Comparison of ENCODE assay signal across 8 mouse cellular contexts in the genomic region with DNA sequence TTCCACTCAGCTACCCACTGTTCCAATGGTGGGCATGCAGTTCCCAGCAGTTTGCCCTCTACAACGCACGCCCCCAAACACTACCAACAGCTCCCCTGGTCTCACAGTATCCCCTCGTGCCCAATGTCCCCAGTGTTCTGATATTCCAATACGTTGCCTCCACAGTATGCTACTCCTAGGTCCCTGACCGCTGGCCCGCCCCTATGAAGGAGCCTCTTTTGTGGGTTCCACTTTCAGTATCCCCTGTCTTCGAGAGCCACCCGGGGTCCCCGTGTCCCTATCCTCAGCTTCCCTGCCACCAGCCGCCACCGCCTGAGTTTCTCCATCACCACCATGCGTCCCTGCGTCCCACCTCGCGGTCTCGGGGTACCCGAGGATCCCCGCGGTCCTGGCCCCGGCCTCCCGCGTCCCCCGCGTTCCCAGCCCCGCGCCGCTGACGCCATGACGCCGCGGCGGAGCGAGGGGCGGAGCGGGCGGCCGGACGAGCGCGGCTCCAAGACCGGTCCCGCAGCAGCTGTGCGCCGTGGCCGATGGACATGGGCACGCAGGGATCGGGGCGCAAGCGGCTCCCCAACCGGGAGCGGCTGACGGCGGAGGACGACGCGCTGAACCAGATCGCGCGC. TPM values are rescaled to one million over a fixed set of nuclear protein-coding genes. Genes with fewer than 3 reads are reported as not detected.
DNase-seq lines count a peak whose midpoint lies in the region; ATAC-seq and TF ChIP-seq lines count a peak whose summit lies in the region.

TSS of gene Lrrfip1 (plus strand) at position 470 of the 623 bp plus-strand sequence.

- 2% methylated on average over 59 of the region's 59 CpGs for WGBS in embryonic facial prominence, embryonic 13.5 days
- 2% methylated on average over 59 of the region's 59 CpGs for WGBS in kidney, embryonic 15.5 days
- 2% methylated on average over 59 of the region's 59 CpGs for WGBS in liver, embryonic 13.5 days (ENCODE audit: insufficient replicate concordance)
- 1% methylated on average over 58 of the region's 59 CpGs for WGBS in neural tube, embryonic 11.5 days

- no peaks in the 10 kb centered on the region for H3K79me2 ChIP-seq in CH12.LX (replicated peaks; ENCODE audit: control insufficient read depth, extremely low read depth, insufficient read depth, poor library complexity, severe bottlenecking)

- peaks cover 15% of the 10 kb centered on the region for H3K9me3 ChIP-seq in CH12.LX (replicated peaks; ENCODE audit: low read length)
- H3K9me3 ChIP-seq in embryonic facial prominence, embryonic 13.5 days, result peaks cover 3% of the 10 kb centered on the region; the same call in 1 of the 2 replicates
- peaks cover 3% of the 10 kb centered on the region; the same call in 1 of the 2 replicates for H3K9me3 ChIP-seq in kidney, embryonic 15.5 days (replicated peaks)
- 0 out of 2 replicates have a peak, but pooled peaks cover 5% of the 10 kb centered on the region for H3K9me3 ChIP-seq in liver, embryonic 13.5 days (replicated peaks)
- no peaks in the 10 kb centered on the region for H3K9me3 ChIP-seq in neural tube, embryonic 11.5 days (ENCODE audit: control insufficient read depth, low read length)

- no peak for TF ChIP-seq CTCF in CH12.LX (conservative IDR thresholded peaks at IDR 0.05 in 1 of 2, IDR thresholded peaks at IDR 0.05 in 1 of 2; ENCODE audit: low read depth in 2 of 2, low read length in 2 of 2)

- no peak for DNase-seq in CH12.LX (ENCODE audit: extremely low read depth)
- DNase-seq in adrenal gland, adult 8-10 months, result no peak
- DNase-seq in heart, adult 18-20 months, result peak; percentile 73 to 76
- DNase-seq in liver, embryonic 13.5 days, result no peak
- DNase-seq in neural tube, embryonic 11.5 days (ENCODE audit: low spot score), result peak; percentile 76
- DNase-seq in thymus, postnatal 25 days, result no peak

- no peak within 1 kb of the TSS for H3K27ac ChIP-seq in CH12.LX (ENCODE audit: insufficient read depth, low read depth)
- no peak within 1 kb of the TSS for H3K27ac ChIP-seq in embryonic facial prominence, embryonic 13.5 days
- H3K27ac ChIP-seq in kidney, embryonic 15.5 days, result no peak within 1 kb of the TSS
- no peak within 1 kb of the TSS for H3K27ac ChIP-seq in liver, embryonic 13.5 days
- no peak within 1 kb of the TSS for H3K27ac ChIP-seq in neural tube, embryonic 11.5 days (ENCODE audit: low read depth, low read length)

- no peak for TF ChIP-seq EP300 in CH12.LX (IDR thresholded peaks at IDR 0.05; ENCODE audit: low read length)

- peaks cover 52% of the 10 kb centered on the region for H3K27me3 ChIP-seq in CH12.LX (replicated peaks)
- H3K27me3 ChIP-seq in embryonic facial prominence, embryonic 13.5 days, result no peaks in the 10 kb centered on the region
- H3K27me3 ChIP-seq in kidney, embryonic 15.5 days, result no peaks in the 10 kb centered on the region
- H3K27me3 ChIP-seq in liver, embryonic 13.5 days, result peaks cover 36% of the 10 kb centered on the region
- H3K27me3 ChIP-seq in neural tube, embryonic 11.5 days (ENCODE audit: control insufficient read depth, insufficient read depth, low read length), result no peaks in the 10 kb centered on the region

- no peak for TF ChIP-seq RAD21 in CH12.LX (IDR thresholded peaks at IDR 0.05; ENCODE audit: low read depth, low read length)

- no peak for TF ChIP-seq POLR2A in CH12.LX (IDR thresholded peaks at IDR 0.05; ENCODE audit: low read depth, low read length)

- H3K36me3 ChIP-seq in CH12.LX (replicated peaks in 1 of 2; ENCODE audit: control insufficient read depth in 1 of 2, insufficient read depth in 1 of 2, low read length in 1 of 2), result no peaks in the 10 kb centered on the region
- H3K36me3 ChIP-seq in embryonic facial prominence, embryonic 13.5 days, result no peaks in the 10 kb centered on the region
- no peaks in the 10 kb centered on the region for H3K36me3 ChIP-seq in kidney, embryonic 15.5 days
- H3K36me3 ChIP-seq in liver, embryonic 13.5 days, result no peaks in the 10 kb centered on the region
- no peaks in the 10 kb centered on the region for H3K36me3 ChIP-seq in neural tube, embryonic 11.5 days (ENCODE audit: control insufficient read depth, insufficient read depth, low read length)

- in situ Hi-C loops in CH12.LX (cut with MboI; ENCODE audit: low pct_ligation_motif_present, low pct_unique_long_range_greater_than_20kb, low sequenced_read_pairs), result no loop called here

- H3K9ac ChIP-seq in CH12.LX (ENCODE audit: insufficient read depth, low read depth), result no peak within 1 kb of the TSS
- H3K9ac ChIP-seq in embryonic facial prominence, embryonic 13.5 days, result peak within 1 kb of the TSS; percentile 87
- H3K9ac ChIP-seq in kidney, embryonic 15.5 days, result peak within 1 kb of the TSS; percentile 78
- H3K9ac ChIP-seq in liver, embryonic 13.5 days, result peak within 1 kb of the TSS; percentile 66
- H3K9ac ChIP-seq in neural tube, embryonic 11.5 days (ENCODE audit: low read length), result peak within 1 kb of the TSS; percentile 70

- dilution Hi-C loops in CH12.LX (cut with MboI; ENCODE audit: extremely low pct_ligation_motif_present, extremely low pct_unique_long_range_greater_than_20kb, low sequenced_read_pairs), result no loop called here

- peak; percentile 63; the same call in 1 of the 2 replicates for ATAC-seq in embryonic facial prominence, embryonic 13.5 days (ENCODE audit: insufficient number of reproducible peaks, insufficient read depth, low FRiP score, low TSS enrichment, low read depth)
- ATAC-seq in kidney, embryonic 15.5 days (replicated peaks; ENCODE audit: low FRiP score), result peak; percentile 80
- ATAC-seq in liver, embryonic 13.5 days (ENCODE audit: low read depth), result peak; percentile 41; the same call in 1 of the 2 replicates
- peak; percentile 81 for ATAC-seq in neural tube, embryonic 11.5 days (ENCODE audit: insufficient read depth, low FRiP score, low TSS enrichment)

- peak within 1 kb of the TSS in 1 of 3 experiments; percentile 40 for H3K4me3 ChIP-seq in CH12.LX (replicated peaks in 1 of 3; ENCODE audit: low read depth in 2 of 3, low read length in 2 of 3, poor library complexity in 1 of 3)
- H3K4me3 ChIP-seq in embryonic facial prominence, embryonic 13.5 days, result peak within 1 kb of the TSS; percentile 81
- H3K4me3 ChIP-seq in kidney, embryonic 15.5 days (replicated peaks), result peak within 1 kb of the TSS; percentile 83
- H3K4me3 ChIP-seq in liver, embryonic 13.5 days (replicated peaks), result peak within 1 kb of the TSS; percentile 64
- H3K4me3 ChIP-seq in neural tube, embryonic 11.5 days (ENCODE audit: low read depth, low read length), result peak within 1 kb of the TSS; percentile 62

- H3K4me1 ChIP-seq in CH12.LX (ENCODE audit: control insufficient read depth in 1 of 2, insufficient read depth in 2 of 2), result no peaks in the 10 kb centered on the region
- H3K4me1 ChIP-seq in embryonic facial prominence, embryonic 13.5 days, result peaks cover 30% of the 10 kb centered on the region
- peaks cover 19% of the 10 kb centered on the region for H3K4me1 ChIP-seq in kidney, embryonic 15.5 days
- peaks cover 15% of the 10 kb centered on the region for H3K4me1 ChIP-seq in liver, embryonic 13.5 days (replicated peaks)
- H3K4me1 ChIP-seq in neural tube, embryonic 11.5 days (ENCODE audit: control insufficient read depth, insufficient read depth, low read length), result peaks cover 11% of the 10 kb centered on the region

- no peak within 1 kb of the TSS for H3K4me2 ChIP-seq in CH12.LX (ENCODE audit: insufficient read depth, low read depth, poor library complexity, severe bottlenecking)
- peak within 1 kb of the TSS; percentile 99 for H3K4me2 ChIP-seq in embryonic facial prominence, embryonic 13.5 days
- peak within 1 kb of the TSS; percentile 98 for H3K4me2 ChIP-seq in kidney, embryonic 15.5 days
- H3K4me2 ChIP-seq in liver, embryonic 13.5 days, result peak within 1 kb of the TSS; percentile 78
- peak within 1 kb of the TSS; percentile 98 for H3K4me2 ChIP-seq in neural tube, embryonic 11.5 days (ENCODE audit: low read depth)

TF ChIP-seq in CH12.LX, 34 proteins besides CTCF, POLR2A, EP300 and RAD21:
- no peak for TF ChIP-seq MEF2A (IDR thresholded peaks at IDR 0.05; ENCODE audit: borderline replicate concordance, low read depth, low read length)
- TF ChIP-seq MAX (IDR thresholded peaks at IDR 0.05; ENCODE audit: low read length), result no peak
- no peak for TF ChIP-seq TCF12 (IDR thresholded peaks at IDR 0.05; ENCODE audit: low read depth, low read length)
- no peak for TF ChIP-seq ZC3H11A (IDR thresholded peaks at IDR 0.05; ENCODE audit: low read depth, low read length)
- TF ChIP-seq MAZ (IDR thresholded peaks at IDR 0.05; ENCODE audit: low read depth, low read length), result no peak
- no peak for TF ChIP-seq MXI1 (IDR thresholded peaks at IDR 0.05; ENCODE audit: low read depth, low read length)
- no peak for TF ChIP-seq NRF1 (IDR thresholded peaks at IDR 0.05; ENCODE audit: low read depth, low read length)
- no peak for TF ChIP-seq SMC3 (IDR thresholded peaks at IDR 0.05; ENCODE audit: low read depth, low read length)
- TF ChIP-seq CHD2 (IDR thresholded peaks at IDR 0.05; ENCODE audit: low read length), result no peak
- TF ChIP-seq MAFK (IDR thresholded peaks at IDR 0.05; ENCODE audit: insufficient replicate concordance, low read length), result no peak
- no peak for TF ChIP-seq PAX5 (IDR thresholded peaks at IDR 0.05; ENCODE audit: low read length)
- TF ChIP-seq ETS1 (conservative IDR thresholded peaks at IDR 0.05; ENCODE audit: low read depth, low read length), result no peak
- TF ChIP-seq MYC (IDR thresholded peaks at IDR 0.05; ENCODE audit: low read depth, low read length), result no peak
- TF ChIP-seq POLR2AphosphoS2 (IDR thresholded peaks at IDR 0.05; ENCODE audit: low read depth, low read length), result no peak

RNA-seq across cellular contexts. Expression of gene Lrrfip1, which starts in this region (rescaled TPM):
- total RNA-seq in CH12.LX (2012; rRNA removed) (19.1 and 22.8 TPM in 2 replicates), CH12.LX (2014; rRNA removed) (16.9 and 17.2 TPM in 2 replicates)
- polyA plus RNA-seq in CH12.LX (2012; ENCODE audit: insufficient read length, low read depth), result 30.5 and 31.7 TPM in 2 replicates
- total RNA-seq in adrenal gland, adult 8-10 months (2022), result 10 to 100 TPM; 50.3 to 77.4 (median 59.8) TPM
- 33.9 and 35.7 TPM in 2 replicates for polyA plus RNA-seq in embryonic facial prominence, embryonic 13.5 days (2015; fragmentation: Nextera tagmentation; extraction: Ambion mirVana)
- 10 to 100 TPM; 62.9 to 67.0 TPM for total RNA-seq in heart, adult 18-20 months (2021)
- polyA plus RNA-seq in kidney, embryonic 15.5 days (2015; fragmentation: Nextera tagmentation; extraction: Ambion mirVana), result 42.6 and 43.9 TPM in 2 replicates
- polyA plus RNA-seq in liver, embryonic 13.5 days (2015; fragmentation: Nextera tagmentation; extraction: Ambion mirVana), result 12.9 and 15.9 TPM in 2 replicates
- 26.9 and 29.9 TPM in 2 replicates for polyA plus RNA-seq in neural tube, embryonic 11.5 days (2014; fragmentation: Nextera tagmentation; extraction: Ambion mirVana)

Comparison
In these comparisons a context has a peak if more than half of its experiments do, and no peak if none do; other contexts are left out.
1. DNase-seq: peak in heart, adult 18-20 months (2 of 2) and neural tube, embryonic 11.5 days (single experiment); none in CH12.LX (single experiment), adrenal gland, adult 8-10 months (single experiment), liver, embryonic 13.5 days (single experiment) and thymus, postnatal 25 days (single experiment).
2. Peak in every context shown above with its lines, with median percentiles within 50 percentile points of each other: ATAC-seq.